Comparison of ENCODE assay signal across 14 mouse cellular contexts in the genomic region with DNA sequence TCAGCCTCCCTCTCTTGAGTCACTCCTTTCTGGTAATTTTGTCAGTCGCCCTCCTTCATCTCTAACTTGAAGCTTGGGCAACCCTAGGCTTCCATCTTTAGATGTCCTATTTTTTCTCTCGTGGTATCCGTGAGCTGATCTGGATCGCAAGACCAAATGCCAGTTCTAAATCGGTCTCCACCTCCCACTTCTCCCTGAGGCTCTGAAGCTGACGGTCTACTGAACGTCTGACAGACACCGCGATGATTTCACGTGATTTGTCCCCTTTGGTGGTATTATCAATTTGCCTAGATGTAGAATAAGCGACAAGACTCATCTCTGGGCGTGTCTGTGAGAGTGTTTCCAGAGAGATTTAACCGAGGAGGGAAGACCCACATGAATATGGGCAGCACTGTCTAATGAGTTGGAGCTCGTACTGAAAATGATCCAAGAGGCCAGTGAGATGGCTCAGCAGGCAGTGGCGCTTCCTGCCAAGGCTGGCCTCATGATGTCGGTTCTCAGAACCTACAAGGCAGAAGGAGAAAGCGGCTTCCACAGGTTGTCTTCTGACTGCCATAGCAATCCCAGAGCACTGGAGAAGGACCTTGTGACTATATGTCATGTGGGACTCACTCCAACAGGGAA. TPM values are rescaled to one million over a fixed set of nuclear protein-coding genes. Genes with fewer than 3 reads are reported as not detected.
DNase-seq lines count a peak whose midpoint lies in the region.
"Had no signal": no experiment of that assay in that cellular context is flagged by ENCODE, and none has a peak within 500 bp of the region (broad histone marks: within the 10 kb centered on the region; RNA-seq: fewer than 3 reads in every experiment).

No protein-coding gene starts in this region.

- no peak overlapping the region for H3K27ac ChIP-seq in hindbrain, embryonic 10.5 days
- H3K27ac ChIP-seq: heart, embryonic 10.5 days; kidney, postnatal 0 days had no signal

- DNase-seq in gastrocnemius, adult 18-20 months (ENCODE audit: low spot score), result peak; percentile 52
- no peak for DNase-seq in gastrocnemius, postnatal 10 days
- peak; percentile 73 to 79 for DNase-seq in cerebellum, postnatal 25 days
- peak; percentile 11 to 58 for DNase-seq in left cerebral cortex, adult 8-10 months (ENCODE audit: low spot score in 2 of 2)
- peak; percentile 76 for DNase-seq in skeletal muscle tissue, adult 2 months (ENCODE audit: low read depth, low spot score)
- no peak for DNase-seq in embryo, embryonic 9.5 days (ENCODE audit: extremely low spot score)
- no peak for DNase-seq in layer of hippocampus, postnatal 14 days (ENCODE audit: low spot score in 2 of 2)
- DNase-seq in hindbrain, embryonic 10.5 days (ENCODE audit: low spot score), result no peak
- DNase-seq: adrenal gland, adult 2 months; liver; lung, embryonic 14.5 days; thymus, postnatal 14 days had no signal

- no peaks in the 10 kb centered on the region for H3K36me3 ChIP-seq in hindbrain, embryonic 10.5 days
- H3K36me3 ChIP-seq: heart, embryonic 10.5 days had no signal

- 90% methylated on average over 17 of the region's 17 CpGs for WGBS in hindbrain, embryonic 10.5 days

- H3K27me3 ChIP-seq in hindbrain, embryonic 10.5 days (ENCODE audit: insufficient read depth, poor library complexity, severe bottlenecking), result no peaks in the 10 kb centered on the region

- no peak overlapping the region for H3K4me3 ChIP-seq in hindbrain, embryonic 10.5 days
- H3K4me3 ChIP-seq: heart, embryonic 10.5 days had no signal

- peaks cover 8% of the 10 kb centered on the region for H3K4me1 ChIP-seq in hindbrain, embryonic 10.5 days (replicated peaks)

- H3K9me3 ChIP-seq in hindbrain, embryonic 10.5 days, result no peaks in the 10 kb centered on the region
- H3K9me3 ChIP-seq: heart, embryonic 10.5 days had no signal

RNA-seq across cellular contexts. Expression of gene Rbpj, which starts 28.7 kb away (rescaled TPM):
- total RNA-seq in gastrocnemius, adult 18-20 months (2021), result 10 to 100 TPM; 17.1 to 18.0 TPM
- total RNA-seq in gastrocnemius, postnatal 10 days (2021), result 10 to 100 TPM; 32.2 to 45.3 TPM
- total RNA-seq in left cerebral cortex, adult 8-10 months (2022), result 10 to 100 TPM; 24.7 to 33.8 (median 28.9) TPM
- total RNA-seq in layer of hippocampus, postnatal 14 days (2021), result 10 to 100 TPM; 26.9 to 29.3 TPM
- polyA plus RNA-seq in hindbrain, embryonic 10.5 days (2016; fragmentation: Nextera tagmentation; extraction: Ambion mirVana), result 38.0 and 40.9 TPM in 2 replicates

Comparison
In these comparisons a context has a peak if more than half of its experiments do, and no peak if none do; other contexts are left out.
1. DNase-seq: peak in gastrocnemius, adult 18-20 months (single experiment), cerebellum, postnatal 25 days (2 of 2), left cerebral cortex, adult 8-10 months (2 of 2) and skeletal muscle tissue, adult 2 months (single experiment); none in gastrocnemius, postnatal 10 days (single experiment), embryo, embryonic 9.5 days (single experiment), layer of hippocampus, postnatal 14 days (0 of 2) and hindbrain, embryonic 10.5 days (single experiment).